Mouse (Mus musculus) embryonic facial prominence, embryonic 15.5 days (tissue): ENCODE results near the gene Mapk1ip1l. TPM values are rescaled to one million over a fixed set of nuclear protein-coding genes. Genes with fewer than 3 reads are reported as not detected.

Experiments
- ATAC-seq: fragments of 200-750 bp; cut with Nextera tagmentation; 2 replicates; pipeline ENCODE4 v1.8.0; 2017; ENCODE audit warnings: low read depth, moderate TSS enrichment; ENCODE audit not compliant: insufficient number of reproducible peaks, low FRiP score, low TSS enrichment
- H3K27ac ChIP-seq: fragments of 300-500 bp; sonication (generic); replicated peaks from 2 replicates; pipeline ENCODE4 v1.5.1; 2015; ENCODE audit warnings: mild to moderate bottlenecking, inconsistent platforms
- H3K27me3 ChIP-seq: fragments of 300-500 bp; sonication (generic); 2 replicates; pipeline ENCODE4 v1.6.1; 2015; ENCODE audit warnings: inconsistent platforms
- H3K36me3 ChIP-seq: fragments of 300-500 bp; sonication (generic); 2 replicates; pipeline ENCODE4 v1.6.1; 2015; ENCODE audit warnings: mild to moderate bottlenecking, inconsistent platforms
- H3K4me1 ChIP-seq: fragments of 300-500 bp; sonication (generic); 2 replicates; pipeline ENCODE4 v1.6.1; 2015; ENCODE audit warnings: inconsistent platforms
- H3K4me2 ChIP-seq: fragments of 300-500 bp; sonication (generic); replicated peaks from 2 replicates; pipeline ENCODE4 v1.6.1; 2015; ENCODE audit warnings: mild to moderate bottlenecking, inconsistent platforms
- H3K4me3 ChIP-seq: fragments of 300-500 bp; sonication (generic); replicated peaks from 2 replicates; pipeline ENCODE4 v1.5.1; 2015; ENCODE audit warnings: mild to moderate bottlenecking, inconsistent platforms
- H3K9ac ChIP-seq: fragments of 300-500 bp; sonication (generic); 2 replicates; pipeline ENCODE4 v1.6.1; 2015; ENCODE audit warnings: inconsistent platforms
- H3K9me3 ChIP-seq: fragments of 300-500 bp; sonication (generic); replicated peaks from 2 replicates; pipeline ENCODE4 v1.6.1; 2016; ENCODE audit warnings: inconsistent platforms
- WGBS: fragments of 180-500 bp; shearing (Covaris S2); methylation state at CpG from one replicate; pipeline ENCODE4 v1.1.7; 2015; 5-methylcytosine and 5-hydroxymethylcytosine counted together
- polyA plus RNA-seq: library from polyadenylated mRNA; unstranded; fragments of >200 nt; fragmentation: Nextera tagmentation; extraction: Ambion mirVana; gene quantifications from 2 replicates; pipeline ENCODE4 v1.2.1, GENCODE M21; 2015

The Mapk1ip1l gene
- polyA plus RNA-seq, 1 experiment from 2014 or later = 60.2 TPM

GRCm38 (mm10) chr14:47361899-47362298 lies 63.8 kb downstream of the Mapk1ip1l start:
- H3K9ac ChIP-seq = no peak overlapping the region
- ATAC-seq = no peak
- no peak overlapping the region for H3K4me3 ChIP-seq
- no peak overlapping the region for H3K27ac ChIP-seq
- H3K36me3 ChIP-seq = no peaks in the 10 kb centered on the region
- H3K27me3 ChIP-seq = no peaks in the 10 kb centered on the region
- 82% methylated on average over 9 of the region's 9 CpGs for WGBS
- no peak overlapping the region for H3K4me2 ChIP-seq
- H3K4me1 ChIP-seq = peaks cover 20% of the 10 kb centered on the region
- no peaks in the 10 kb centered on the region for H3K9me3 ChIP-seq

GRCm38 (mm10) chr14:47364742-47365449 lies 66.8 kb downstream of the Mapk1ip1l start:
- Histone ChIP-seq H3K4me3 (no peak overlapping the region), H3K9ac (no peak overlapping the region)
- WGBS = 35% methylated on average over 21 of the region's 21 CpGs

GRCm38 (mm10) chr14:47366881-47367321 lies 68.8 kb downstream of the Mapk1ip1l start:
- 47% methylated on average over 7 of the region's 7 CpGs for WGBS
- peak; percentile 55 for ATAC-seq
- H3K4me1 ChIP-seq = peaks cover 38% of the 10 kb centered on the region
- no peaks in the 10 kb centered on the region for H3K9me3 ChIP-seq
- peak overlapping the region; percentile 30; the same call in 1 of the 2 replicates for H3K4me2 ChIP-seq
- H3K9ac ChIP-seq = no peak overlapping the region
- no peak overlapping the region for H3K4me3 ChIP-seq
- H3K27me3 ChIP-seq = no peaks in the 10 kb centered on the region
- no peaks in the 10 kb centered on the region for H3K36me3 ChIP-seq
- H3K27ac ChIP-seq = peak overlapping the region; percentile 84

More at GRCm38 (mm10) chr14:47364742-47365449, 66.8 kb downstream of the Mapk1ip1l start:
- H3K27ac ChIP-seq = no peak overlapping the region
- ATAC-seq = no peak
- H3K36me3 ChIP-seq = no peaks in the 10 kb centered on the region
- no peaks in the 10 kb centered on the region for H3K9me3 ChIP-seq
- H3K4me1 ChIP-seq = peaks cover 32% of the 10 kb centered on the region
- H3K27me3 ChIP-seq = no peaks in the 10 kb centered on the region
- H3K4me2 ChIP-seq = peak overlapping the region; percentile 11; the same call in 1 of the 2 replicates

- H3K27me3 ChIP-seq = peaks cover under 1% of the 10 kb centered on the region; the same call in 1 of the 2 replicates
- H3K27ac ChIP-seq = peak within 1 kb of the TSS; percentile 84
- H3K4me1 ChIP-seq = peaks cover 38% of the 10 kb centered on the region
- H3K36me3 ChIP-seq = no peaks in the 10 kb centered on the region
- peak within 1 kb of the TSS; percentile 30 for H3K4me2 ChIP-seq
- WGBS = 23% methylated on average over 9 of the region's 9 CpGs
- H3K4me3 ChIP-seq = no peak within 1 kb of the TSS
- no peaks in the 10 kb centered on the region for H3K9me3 ChIP-seq
- peak; percentile 80; the same call in 1 of the 2 replicates for ATAC-seq
- no peak within 1 kb of the TSS for H3K9ac ChIP-seq
Measured at GRCm38 (mm10) chr14:47367461-47367860, 69.4 kb downstream of the Mapk1ip1l start, which contains the start of gene Lgals3. TSS of gene Lgals3 (plus strand) at chr14:47367751.

GRCm38 (mm10) chr14:47369741-47370140 lies 71.7 kb downstream of the Mapk1ip1l start:
- Histone ChIP-seq H3K4me2 (no peak overlapping the region), H3K27ac (no peak overlapping the region), H3K27me3 (peaks cover 21% of the 10 kb centered on the region), H3K36me3 (no peaks in the 10 kb centered on the region), H3K4me3 (no peak overlapping the region), H3K9me3 (no peaks in the 10 kb centered on the region), H3K9ac (no peak overlapping the region), H3K4me1 (peaks cover 51% of the 10 kb centered on the region)
- 82% methylated on average over 5 of the region's 5 CpGs for WGBS
- ATAC-seq = no peak

GRCm38 (mm10) chr14:47370790-47371189 lies 72.7 kb downstream of the Mapk1ip1l start:
- 50% methylated on average over 3 of the region's 3 CpGs for WGBS

GRCm38 (mm10) chr14:47371689-47372088 lies 73.6 kb downstream of the Mapk1ip1l start:
- H3K4me3 ChIP-seq = no peak overlapping the region
- peaks cover 34% of the 10 kb centered on the region for H3K4me1 ChIP-seq
- H3K27me3 ChIP-seq = peaks cover 24% of the 10 kb centered on the region
- H3K4me2 ChIP-seq = no peak overlapping the region
- H3K9ac ChIP-seq = no peak overlapping the region
- no peak overlapping the region for H3K27ac ChIP-seq
- no peak for ATAC-seq
- WGBS = 55% methylated on average over 6 of the region's 6 CpGs
- no peaks in the 10 kb centered on the region for H3K9me3 ChIP-seq
- H3K36me3 ChIP-seq = no peaks in the 10 kb centered on the region

More at GRCm38 (mm10) chr14:47370790-47371189, 72.7 kb downstream of the Mapk1ip1l start:
- no peak for ATAC-seq
- peaks cover 42% of the 10 kb centered on the region for H3K4me1 ChIP-seq
- no peak overlapping the region for H3K27ac ChIP-seq
- H3K4me3 ChIP-seq = no peak overlapping the region
- H3K9ac ChIP-seq = no peak overlapping the region
- peaks cover 24% of the 10 kb centered on the region for H3K27me3 ChIP-seq
- no peaks in the 10 kb centered on the region for H3K9me3 ChIP-seq
- H3K36me3 ChIP-seq = no peaks in the 10 kb centered on the region
- no peak overlapping the region for H3K4me2 ChIP-seq

Other genes starting within 250 kb of the Mapk1ip1l start
- 1.3 and 1.6 TPM in 2 replicates for gene Gch1, start 108.9 kb upstream of the Mapk1ip1l start, polyA plus RNA-seq
- 21.8 and 23.1 TPM in 2 replicates for gene Wdhd1, start 21.4 kb upstream of the Mapk1ip1l start, polyA plus RNA-seq
- gene Socs4, start 21.3 kb upstream of the Mapk1ip1l start, polyA plus RNA-seq = 3.0 and 3.4 TPM in 2 replicates
- 199 and 236 TPM in 2 replicates for gene Lgals3, start 69.5 kb downstream of the Mapk1ip1l start, polyA plus RNA-seq
- gene Dlgap5, start 120.1 kb downstream of the Mapk1ip1l start, polyA plus RNA-seq = 37.5 and 38.4 TPM in 2 replicates
- gene Fbxo34, start 152.2 kb downstream of the Mapk1ip1l start, polyA plus RNA-seq = 23.0 and 26.3 TPM in 2 replicates